Mouse (Mus musculus): ENCODE measurements at regions not wholly inside any gene's neighbourhood (a gene's known extent, or its start where the extent isn't known, plus 50 kb on each side); places are given as distances from the start of the nearest gene placed in this dataset.
"Not testable (repeated sequence)": the region's sequence is repeated elsewhere in the genome, so short reads cannot be mapped to it uniquely, and the experiment has no call there.

- no peak for TF ChIP-seq CTCF (IDR thresholded peaks at IDR 0.05; ENCODE audit: low read depth)
- H3K9ac ChIP-seq = no peak overlapping the region
- H3K27ac ChIP-seq (ENCODE audit: low read depth) = no peak overlapping the region
- H3K27me3 ChIP-seq (ENCODE audit: insufficient read depth, low read length) = no peaks in the 10 kb centered on the region
- no peak for ATAC-seq (ENCODE audit: insufficient read depth)
- DNase-seq = no peak
- 4% methylated on average over 2 of the region's 2 CpGs for WGBS
- no peaks in the 10 kb centered on the region for H3K9me3 ChIP-seq (ENCODE audit: low read depth, low read length)
- no peak overlapping the region for H3K4me3 ChIP-seq (ENCODE audit: low read depth, low read length)
- H3K4me2 ChIP-seq = no peak overlapping the region
- no peaks in the 10 kb centered on the region for H3K4me1 ChIP-seq (ENCODE audit: insufficient read depth)
- no peaks in the 10 kb centered on the region for H3K36me3 ChIP-seq (ENCODE audit: insufficient read depth)
These were observed 710.5 kb downstream of the Rapgef2 start for GRCm38 (mm10) chr3:78575667-78576464.

- no peak overlapping the region for H3K27ac ChIP-seq (ENCODE audit: low read depth)
- H3K27me3 ChIP-seq (ENCODE audit: insufficient read depth, low read length) = no peaks in the 10 kb centered on the region
- no peak for TF ChIP-seq CTCF (IDR thresholded peaks at IDR 0.05; ENCODE audit: low read depth)
- WGBS = 64% methylated on average over 3 of the region's 3 CpGs
- no peak overlapping the region for H3K4me3 ChIP-seq (ENCODE audit: low read depth, low read length)
- H3K9me3 ChIP-seq (ENCODE audit: low read depth, low read length) = no peaks in the 10 kb centered on the region
- no peaks in the 10 kb centered on the region for H3K4me1 ChIP-seq (ENCODE audit: insufficient read depth)
- no peaks in the 10 kb centered on the region for H3K36me3 ChIP-seq (ENCODE audit: insufficient read depth)
- no peak overlapping the region for H3K9ac ChIP-seq
- no peak overlapping the region for H3K4me2 ChIP-seq
- no peak for ATAC-seq (ENCODE audit: insufficient read depth)
- no peak for DNase-seq
These were observed 711.5 kb downstream of the Rapgef2 start for GRCm38 (mm10) chr3:78574807-78575206.

- Histone ChIP-seq H3K9ac (no peak overlapping the region), H3K9me3 (ENCODE audit: low read depth, low read length) (no peaks in the 10 kb centered on the region), H3K4me1 (ENCODE audit: insufficient read depth) (no peaks in the 10 kb centered on the region), H3K4me2 (no peak overlapping the region), H3K27me3 (ENCODE audit: insufficient read depth, low read length) (no peaks in the 10 kb centered on the region), H3K27ac (ENCODE audit: low read depth) (no peak overlapping the region), H3K36me3 (ENCODE audit: insufficient read depth) (no peaks in the 10 kb centered on the region), H3K4me3 (ENCODE audit: low read depth, low read length) (no peak overlapping the region)
- no peak for ATAC-seq (ENCODE audit: insufficient read depth)
- 82% methylated on average over 6 of the region's 6 CpGs for WGBS
- DNase-seq = no peak
- no peak for TF ChIP-seq CTCF (IDR thresholded peaks at IDR 0.05; ENCODE audit: low read depth)
These were observed 713.0 kb downstream of the Rapgef2 start for GRCm38 (mm10) chr3:78573299-78573698.

GRCm38 (mm10) chr3:78564926-78565325, 721.4 kb downstream of the Rapgef2 start:
- not testable (repeated sequence) for H3K4me3 ChIP-seq (ENCODE audit: low read depth, low read length); H3K4me2 ChIP-seq; DNase-seq; H3K4me1 ChIP-seq (ENCODE audit: insufficient read depth); ATAC-seq (ENCODE audit: insufficient read depth); H3K27me3 ChIP-seq (ENCODE audit: insufficient read depth, low read length); H3K36me3 ChIP-seq (ENCODE audit: insufficient read depth); H3K9ac ChIP-seq; H3K9me3 ChIP-seq (ENCODE audit: low read depth, low read length); H3K27ac ChIP-seq (ENCODE audit: low read depth)

Measured in lung, embryonic 14.5 days (tissue).